Mouse (Mus musculus) MEL (cell line): Measurements from ENCODE around the gene Slc25a1. TPM values are rescaled to one million over a fixed set of nuclear protein-coding genes. Genes with fewer than 3 reads are reported as not detected.

Experiments used
- DNase-seq: peaks from one replicate; pipeline ENCODE4 v3.0.0; 2011; ENCODE audit warnings: low read depth, low spot score
- H3K27ac ChIP-seq: 2 replicates; pipeline ENCODE4 v1.5.1; 2012; ENCODE audit warnings: low read depth, mild to moderate bottlenecking, control low read depth, low read length, moderate library complexity; ENCODE audit not compliant: control insufficient read depth
- H3K27me3 ChIP-seq, 2 experiments: fragments of 150-350 bp in 1 of 2; sonication (generic) in 1 of 2; 2 replicates each; pipeline ENCODE4 v1.6.1; 2012; ENCODE audit warnings: low read length in 2 of 2, mild to moderate bottlenecking in 2 of 2, improper control_type of control experiment in 1 of 2, moderate library complexity in 1 of 2; ENCODE audit not compliant: insufficient read depth in 2 of 2, control insufficient read depth in 1 of 2
- H3K36me3 ChIP-seq, 2 experiments: 2 replicates each; pipeline ENCODE4 v1.6.1; 2012 to 2014; ENCODE audit warnings: low read length in 2 of 2, improper control_type of control experiment in 1 of 2, inconsistent platforms in 1 of 2, mild to moderate bottlenecking in 1 of 2; ENCODE audit not compliant: insufficient read depth in 2 of 2, control insufficient read depth in 1 of 2
- H3K4me1 ChIP-seq, 2 experiments: fragments of 150-350 bp in 1 of 2; sonication (generic) in 1 of 2; 2 replicates each; pipeline ENCODE4 v1.6.1; 2012; ENCODE audit warnings: low read length in 2 of 2, improper control_type of control experiment in 1 of 2, mild to moderate bottlenecking in 1 of 2; ENCODE audit not compliant: insufficient read depth in 2 of 2, control insufficient read depth in 1 of 2
- H3K4me3 ChIP-seq, 2 experiments: fragments of 150-350 bp in 1 of 2; sonication (generic) in 1 of 2; 2 replicates each; pipeline ENCODE4 v1.5.1; 2012; ENCODE audit warnings: low read depth in 2 of 2, low read length in 2 of 2, mild to moderate bottlenecking in 2 of 2, moderate library complexity in 2 of 2, control low read depth in 1 of 2, improper control_type of control experiment in 1 of 2; ENCODE audit not compliant: control insufficient read depth in 1 of 2, insufficient read depth in 1 of 2
- H3K79me2 ChIP-seq: 2 replicates; pipeline ENCODE4 v1.6.1; 2012; ENCODE audit warnings: mild to moderate bottlenecking, low read length, moderate library complexity; ENCODE audit not compliant: control insufficient read depth, poor library complexity, insufficient read depth
- H3K9ac ChIP-seq: 2 replicates; pipeline ENCODE4 v1.6.1; 2012; ENCODE audit warnings: low read depth, mild to moderate bottlenecking, control low read depth, low read length, moderate library complexity; ENCODE audit not compliant: control insufficient read depth, poor library complexity, severe bottlenecking
- H3K9me3 ChIP-seq: fragments of 150-350 bp; sonication (generic); replicated peaks from 2 replicates; pipeline ENCODE4 v1.6.1; 2012; ENCODE audit warnings: mild to moderate bottlenecking, low read length, improper control_type of control experiment, moderate library complexity; ENCODE audit not compliant: insufficient read depth
- BHLHE40 ChIP-seq: IDR thresholded peaks from 2 replicates; pipeline ENCODE4 v1.6.1; 2012; ENCODE audit warnings: low read depth, mild to moderate bottlenecking, inconsistent platforms, low read length, improper control_type of control experiment, borderline replicate concordance
- CHD2 ChIP-seq: IDR thresholded peaks from 2 replicates; pipeline ENCODE4 v1.6.1; 2011; ENCODE audit warnings: low read length, improper control_type of control experiment
- E2F4 ChIP-seq: IDR thresholded peaks from 2 replicates; pipeline ENCODE4 v1.6.1; 2011; ENCODE audit warnings: low read depth, low read length, improper control_type of control experiment, borderline replicate concordance
- EP300 ChIP-seq, 2 experiments: IDR thresholded peaks; 2 replicates each; pipeline ENCODE4 v1.6.1; 2011; ENCODE audit warnings: improper control_type of control experiment in 2 of 2, low read length in 2 of 2, low read depth in 1 of 2, mild to moderate bottlenecking in 1 of 2
- ETS1 ChIP-seq: IDR thresholded peaks from 2 replicates; pipeline ENCODE4 v1.6.1; 2012; ENCODE audit warnings: low read depth, mild to moderate bottlenecking, inconsistent platforms, low read length, improper control_type of control experiment, moderate library complexity
- GABPA ChIP-seq: IDR thresholded peaks from 2 replicates; pipeline ENCODE4 v1.6.1; 2012; ENCODE audit warnings: low read depth, mild to moderate bottlenecking, inconsistent platforms, low read length, improper control_type of control experiment, moderate library complexity
- GATA1 ChIP-seq: IDR thresholded peaks from 2 replicates; pipeline ENCODE4 v1.6.1; 2011; ENCODE audit warnings: low read depth, low read length, improper control_type of control experiment
- HCFC1 ChIP-seq: IDR thresholded peaks from 2 replicates; pipeline ENCODE4 v1.6.1; 2012; ENCODE audit warnings: low read depth, mild to moderate bottlenecking, inconsistent platforms, low read length, improper control_type of control experiment, moderate library complexity
- KAT2A ChIP-seq: conservative IDR thresholded peaks from 2 replicates; pipeline ENCODE4 v1.6.1; 2012; ENCODE audit warnings: low read depth, low read length, improper control_type of control experiment, inconsistent platforms
- MAFK ChIP-seq: IDR thresholded peaks from 2 replicates; pipeline ENCODE4 v1.6.1; 2011; ENCODE audit warnings: low read depth, mild to moderate bottlenecking, low read length, improper control_type of control experiment, borderline replicate concordance
- MAX ChIP-seq: IDR thresholded peaks from 2 replicates; pipeline ENCODE4 v1.6.1; 2011; ENCODE audit warnings: low read length, improper control_type of control experiment
- MAZ ChIP-seq: IDR thresholded peaks from 2 replicates; pipeline ENCODE4 v1.6.1; 2012; ENCODE audit warnings: low read depth, mild to moderate bottlenecking, inconsistent platforms, low read length, improper control_type of control experiment
- MXI1 ChIP-seq: IDR thresholded peaks from 2 replicates; pipeline ENCODE4 v1.6.1; 2011; ENCODE audit warnings: mild to moderate bottlenecking, low read depth, low read length, improper control_type of control experiment
- POLR2A ChIP-seq, 2 experiments: IDR thresholded peaks; 2 replicates each; pipeline ENCODE4 v1.6.1; 2011 to 2012; ENCODE audit warnings: low read length in 2 of 2, mild to moderate bottlenecking in 2 of 2, control low read depth in 1 of 2, improper control_type of control experiment in 1 of 2, low read depth in 1 of 2, moderate library complexity in 1 of 2; ENCODE audit not compliant: control insufficient read depth in 1 of 2, insufficient read depth in 1 of 2, poor library complexity in 1 of 2
- POLR2AphosphoS2 ChIP-seq: IDR thresholded peaks from 2 replicates; pipeline ENCODE4 v1.6.1; 2011; ENCODE audit warnings: low read length, improper control_type of control experiment
- POLR2AphosphoS5 ChIP-seq: IDR thresholded peaks from 2 replicates; pipeline ENCODE4 v1.6.1; 2012; ENCODE audit warnings: low read depth, borderline replicate concordance, mild to moderate bottlenecking, inconsistent platforms, low read length, moderate library complexity, mixed read lengths
- RAD21 ChIP-seq: IDR thresholded peaks from 2 replicates; pipeline ENCODE4 v1.6.1; 2011; ENCODE audit warnings: mild to moderate bottlenecking, low read depth, low read length, improper control_type of control experiment
- RCOR1 ChIP-seq: IDR thresholded peaks from 2 replicates; pipeline ENCODE4 v1.6.1; 2012; ENCODE audit warnings: low read depth, mild to moderate bottlenecking, inconsistent platforms, low read length, improper control_type of control experiment
- SIN3A ChIP-seq: IDR thresholded peaks from 2 replicates; pipeline ENCODE4 v1.6.1; 2012; ENCODE audit warnings: low read length, improper control_type of control experiment, inconsistent platforms
- TAL1 ChIP-seq: IDR thresholded peaks from 2 replicates; pipeline ENCODE4 v1.6.1; 2012; ENCODE audit warnings: mild to moderate bottlenecking, inconsistent platforms, low read length, moderate library complexity, mixed read lengths
- TBP ChIP-seq: IDR thresholded peaks from 2 replicates; pipeline ENCODE4 v1.8.0; 2011; ENCODE audit warnings: low read depth, low read length, improper control_type of control experiment
- UBTF ChIP-seq: IDR thresholded peaks from 2 replicates; pipeline ENCODE4 v1.6.1; 2012; ENCODE audit warnings: low read depth, mild to moderate bottlenecking, inconsistent platforms, low read length, improper control_type of control experiment, moderate library complexity, borderline replicate concordance; ENCODE audit not compliant: insufficient read depth
- USF1 ChIP-seq: IDR thresholded peaks from 2 replicates; pipeline ENCODE4 v1.6.1; 2014; ENCODE audit warnings: low read depth, mild to moderate bottlenecking, inconsistent platforms, low read length, improper control_type of control experiment, moderate library complexity
- USF2 ChIP-seq, 2 experiments: IDR thresholded peaks; 2 replicates each; pipeline ENCODE4 v1.6.1; 2011 to 2012; ENCODE audit warnings: improper control_type of control experiment in 2 of 2, low read length in 2 of 2, borderline replicate concordance in 1 of 2, inconsistent platforms in 1 of 2, low read depth in 1 of 2, mild to moderate bottlenecking in 1 of 2; ENCODE audit not compliant: insufficient read depth in 1 of 2
- ZC3H11A ChIP-seq: IDR thresholded peaks from 2 replicates; pipeline ENCODE4 v1.6.1; 2012; ENCODE audit warnings: low read depth, mild to moderate bottlenecking, inconsistent platforms, low read length, improper control_type of control experiment
- ZKSCAN1 ChIP-seq: IDR thresholded peaks from 2 replicates; pipeline ENCODE4 v1.6.1; 2012; ENCODE audit warnings: low read depth, mild to moderate bottlenecking, inconsistent platforms, low read length, improper control_type of control experiment, moderate library complexity
- ZMIZ1 ChIP-seq: IDR thresholded peaks from 2 replicates; pipeline ENCODE4 v1.6.1; 2012; ENCODE audit warnings: low read depth, mild to moderate bottlenecking, inconsistent platforms, low read length, improper control_type of control experiment, moderate library complexity
- ZNF384 ChIP-seq: IDR thresholded peaks from 2 replicates; pipeline ENCODE4 v1.6.1; 2012; ENCODE audit warnings: low read depth, mild to moderate bottlenecking, inconsistent platforms, low read length, improper control_type of control experiment
- polyA plus RNA-seq, 2 experiments: library from polyadenylated mRNA; stranded (reverse) in 1 of 2; unstranded in 1 of 2; fragments of >175 nt in 1 of 2; fragments of >200 nt in 1 of 2; gene quantifications; 2 replicates each; pipeline versions ENCODE4 v1.2.1 to v1.2.4; 2012; ENCODE audit warnings: low replicate concordance in 2 of 2, low read depth in 1 of 2; ENCODE audit not compliant: insufficient read length in 2 of 2, insufficient read depth in 1 of 2, missing spikeins in 1 of 2
- total RNA-seq: library from RNA; depleted of rRNA; stranded (reverse); fragments of 300-350 nt; gene quantifications from 2 replicates; pipeline ENCODE4 v1.2.3, GENCODE M21; 2012

The Slc25a1 gene
- total and polyA plus RNA-seq, 3 experiments: 114 to 184 TPM; not detected in 1

- peaks cover 0 to 3% of the 10 kb centered on the region in 2 experiments; a peak in 1 of 4 replicates for H3K36me3 ChIP-seq
- no peaks in the 10 kb centered on the region for H3K9me3 ChIP-seq
- H3K27me3 ChIP-seq: no peaks in the 10 kb centered on the region
- DNase-seq: no peak
- TF ChIP-seq USF1 (no peak), GATA1 (no peak), ZKSCAN1 (no peak), MXI1 (no peak), EP300 (IDR thresholded peaks at IDR 0.05; ENCODE audit: low read depth in 1 of 2, low read length in 2 of 2) (no peak), USF2 (IDR thresholded peaks at IDR 0.05; ENCODE audit: borderline replicate concordance in 1 of 2, insufficient read depth in 1 of 2, low read depth in 1 of 2, low read length in 2 of 2) (no peak), TAL1 (no peak), TBP (no peak), ETS1 (no peak), BHLHE40 (no peak), RCOR1 (no peak; the same call in 1 of the 2 replicates), POLR2AphosphoS2 (no peak), ZNF384 (no peak), CHD2 (no peak), POLR2A (IDR thresholded peaks at IDR 0.05; ENCODE audit: control insufficient read depth in 1 of 2, insufficient read depth in 1 of 2, low read depth in 1 of 2, low read length in 2 of 2, poor library complexity in 1 of 2) (no peak; a peak in 1 of 4 replicates), GABPA (no peak), HCFC1 (no peak)
- peak overlapping the region; percentile 88 for H3K9ac ChIP-seq
- peaks cover 8% of the 10 kb centered on the region for H3K79me2 ChIP-seq
- H3K4me3 ChIP-seq: peak overlapping the region; percentile 90 to 93
- peaks cover 0 to 11% of the 10 kb centered on the region in 2 experiments; a peak in 3 of 4 replicates for H3K4me1 ChIP-seq
- H3K27ac ChIP-seq: peak overlapping the region; percentile 65
These were observed 5.9 kb downstream of the Slc25a1 start for GRCm38 (mm10) chr16:17922163-17922538.

DNA sequence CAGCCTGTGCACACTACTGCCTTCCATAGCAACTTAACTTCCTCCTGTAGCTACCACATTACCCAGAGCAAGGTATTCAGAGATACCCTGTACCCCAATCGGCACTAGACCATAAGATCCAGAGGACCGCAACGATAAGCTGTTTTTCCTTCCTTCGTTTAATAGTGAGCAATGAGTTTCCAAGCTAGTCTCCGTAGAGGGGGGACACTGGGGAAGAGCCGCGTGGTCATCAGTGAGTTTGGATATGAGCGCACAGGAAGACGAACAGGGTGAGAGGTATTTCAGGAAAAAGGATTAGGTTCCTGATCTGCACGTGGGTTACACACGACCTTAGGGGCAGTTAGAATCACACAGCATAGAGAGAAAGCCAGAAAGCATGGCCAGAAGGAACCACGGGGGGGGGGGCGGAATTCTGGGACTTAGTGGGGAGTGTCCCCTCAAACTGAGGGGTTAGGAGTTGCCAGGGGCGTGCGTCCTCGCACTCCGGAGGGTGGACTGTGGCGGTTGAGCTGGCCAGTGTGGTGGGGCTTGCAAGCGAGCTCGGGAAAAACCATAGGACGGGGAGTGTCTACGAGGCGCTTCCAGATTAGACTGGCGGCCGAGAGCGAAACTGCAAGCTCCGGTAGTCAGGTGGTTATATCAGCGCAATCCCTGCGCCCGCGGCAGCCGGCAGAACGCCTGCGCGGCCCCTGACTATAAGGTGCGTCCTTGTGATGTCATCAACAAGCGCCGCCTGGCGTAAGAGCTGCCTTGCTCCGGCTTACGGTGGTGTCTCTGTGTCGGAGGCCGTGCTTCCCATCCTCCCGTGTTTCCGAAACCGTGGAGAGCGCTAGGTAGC lies 6.5 kb downstream of the Slc25a1 start:
- Histone ChIP-seq H3K36me3 (no peaks in the 10 kb centered on the region; a peak in 1 of 4 replicates), H3K4me3 (peak overlapping the region; percentile 90 to 93), H3K9ac (peak overlapping the region; percentile 88), H3K9me3 (no peaks in the 10 kb centered on the region), H3K79me2 (peaks cover 7% of the 10 kb centered on the region), H3K27me3 (no peaks in the 10 kb centered on the region), H3K4me1 (peaks cover 0 to 11% of the 10 kb centered on the region in 2 experiments; a peak in 3 of 4 replicates), H3K27ac (peak overlapping the region; percentile 89)
- DNase-seq: peak; percentile 99
- TF ChIP-seq POLR2AphosphoS5: no peak
- TF ChIP-seq TBP: peak; percentile 93
- TF ChIP-seq KAT2A: peak; percentile 77
- peak; percentile 93 for TF ChIP-seq HCFC1
- TF ChIP-seq BHLHE40: peak; percentile 40; the same call in 1 of the 2 replicates
- TF ChIP-seq EP300 (IDR thresholded peaks at IDR 0.05; ENCODE audit: low read depth in 1 of 2, low read length in 2 of 2): peak; percentile 24 to 34; a peak in 1 of 4 replicates
- TF ChIP-seq TAL1: 0 out of 2 replicates have a peak, but pooled peaks have one; percentile 21
- no peak for TF ChIP-seq E2F4
- peak; percentile 91 for TF ChIP-seq SIN3A
- peak; percentile 67; the same call in 1 of the 2 replicates for TF ChIP-seq GABPA
- TF ChIP-seq GATA1: 0 out of 2 replicates have a peak, but pooled peaks have one; percentile 15
- TF ChIP-seq ZMIZ1: peak; percentile 90
- TF ChIP-seq MAFK: no peak
- TF ChIP-seq ZC3H11A: no peak
- no peak; the same call in none of the 2 replicates for TF ChIP-seq MAX
- TF ChIP-seq USF1: peak; percentile 86
- TF ChIP-seq MAZ: peak; percentile 67; the same call in 1 of the 2 replicates
- TF ChIP-seq RAD21: no peak
- no peak for TF ChIP-seq UBTF
